Mouse (Mus musculus): ENCODE results near the gene Faap24.

Gene Faap24

GRCm38 (mm10) chr7:35365161-35365910 is 31.3 kb downstream of the Faap24 start:
- no peak for DNase-seq

- DNase-seq: no peak
Measured at GRCm38 (mm10) chr7:35362868-35363267, 33.8 kb downstream of the Faap24 start.

- DNase-seq: no peak
Measured at GRCm38 (mm10) chr7:35362253-35362652, 34.4 kb downstream of the Faap24 start.

- peak; percentile 25 to 35 for DNase-seq
Measured at GRCm38 (mm10) chr7:35357621-35358020, 39.0 kb downstream of the Faap24 start.

GRCm38 (mm10) chr7:35355303-35355872 is 41.2 kb downstream of the Faap24 start:
- DNase-seq: peak in 1 of 2 experiments; percentile 21

GRCm38 (mm10) chr7:35353306-35353705 is 43.3 kb downstream of the Faap24 start:
- no peak for DNase-seq

- no peak for DNase-seq
Measured at GRCm38 (mm10) chr7:35351155-35351554, 45.5 kb downstream of the Faap24 start.

- DNase-seq: no peak
Measured at GRCm38 (mm10) chr7:35349886-35350684, 46.6 kb downstream of the Faap24 start.

- DNase-seq: no peak
Measured at GRCm38 (mm10) chr7:35349022-35349421, 47.6 kb downstream of the Faap24 start.

- DNase-seq: no peak
Measured at GRCm38 (mm10) chr7:35347918-35348700, 48.5 kb downstream of the Faap24 start.

- DNase-seq: no peak
Measured at GRCm38 (mm10) chr7:35344785-35345330, 51.8 kb downstream of the Faap24 start.

- no peak for DNase-seq
Measured at GRCm38 (mm10) chr7:35342498-35342897, 54.1 kb downstream of the Faap24 start.
